Mouse (Mus musculus) adrenal gland, adult (tissue): ENCODE data around the gene Dot1l.
A peak's percentile ranks its signal among the peaks of the same experiment; 100 is the strongest.

Source experiments
- DNase-seq, 2 experiments: peaks; one replicate each; pipeline ENCODE4 v3.0.0; 2022 to 2023; ENCODE audit warnings: low spot score in 1 of 2; ENCODE audit not compliant: inconsistent age in 2 of 2

The Dot1l gene

DNA sequence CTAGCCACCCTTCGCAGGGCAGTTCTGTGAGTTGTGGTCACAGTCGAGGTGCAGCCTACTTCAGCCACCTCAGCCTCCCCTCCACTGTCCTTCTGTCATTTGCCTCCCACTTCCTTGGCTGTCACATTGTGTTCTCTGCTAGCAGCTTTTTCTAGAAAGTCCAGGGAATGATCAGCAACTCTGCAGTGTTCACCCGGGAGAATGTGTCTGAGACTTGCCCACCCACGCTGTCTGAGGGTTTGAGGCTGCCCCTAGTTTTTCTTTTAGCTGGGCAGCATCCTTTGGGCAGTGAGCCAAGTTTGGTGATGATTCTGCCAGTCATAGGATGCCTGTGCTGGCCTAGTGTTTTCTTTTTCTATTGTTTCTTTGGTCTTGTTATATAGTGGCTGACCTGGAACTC, 2.0 kb downstream of the Dot1l start:
- peak in 1 of 2 experiments; percentile 75 for DNase-seq

DNA sequence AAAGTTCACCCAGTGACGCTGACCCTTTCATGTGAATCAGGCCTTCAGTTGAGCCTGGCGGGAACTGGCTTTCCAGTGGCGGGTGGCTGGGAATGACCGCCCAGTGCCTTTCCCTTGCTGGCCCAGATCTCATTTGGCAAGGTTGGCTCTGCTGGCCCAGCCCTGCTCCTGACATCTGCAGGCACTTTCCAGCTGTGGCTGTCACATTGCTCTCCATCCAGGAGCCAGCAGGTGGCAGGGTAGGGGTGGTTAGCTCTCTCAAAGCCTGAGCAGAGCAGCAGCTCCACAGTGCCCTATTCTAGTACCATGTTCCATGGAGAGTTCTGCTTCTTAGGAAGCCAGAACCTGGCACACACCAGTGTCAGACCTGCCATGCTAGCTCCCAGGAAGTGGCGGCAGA, 2.7 kb downstream of the Dot1l start:
- DNase-seq: peak; percentile 88 to 95

DNA sequence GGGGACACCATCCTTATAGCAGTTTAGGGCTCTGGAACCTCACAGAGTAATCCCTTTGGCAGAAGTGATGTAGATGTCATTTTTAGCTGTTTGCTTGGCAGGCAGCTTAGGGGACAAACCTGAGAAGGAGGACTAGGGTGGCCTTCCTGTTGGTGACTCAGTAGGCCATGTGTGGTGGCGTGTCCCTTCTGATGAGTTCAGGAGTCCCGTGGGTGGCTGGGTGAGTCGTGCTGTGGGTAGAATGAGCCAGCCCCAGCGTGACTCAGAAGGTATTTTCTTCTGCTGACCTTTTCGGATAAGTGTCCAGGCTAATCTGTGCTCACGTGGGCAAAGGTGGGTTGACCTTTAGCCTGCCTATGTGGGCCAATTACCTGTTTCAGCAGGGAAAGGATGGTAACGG, 3.6 kb downstream of the Dot1l start:
- DNase-seq: peak; percentile 88 to 91

DNA sequence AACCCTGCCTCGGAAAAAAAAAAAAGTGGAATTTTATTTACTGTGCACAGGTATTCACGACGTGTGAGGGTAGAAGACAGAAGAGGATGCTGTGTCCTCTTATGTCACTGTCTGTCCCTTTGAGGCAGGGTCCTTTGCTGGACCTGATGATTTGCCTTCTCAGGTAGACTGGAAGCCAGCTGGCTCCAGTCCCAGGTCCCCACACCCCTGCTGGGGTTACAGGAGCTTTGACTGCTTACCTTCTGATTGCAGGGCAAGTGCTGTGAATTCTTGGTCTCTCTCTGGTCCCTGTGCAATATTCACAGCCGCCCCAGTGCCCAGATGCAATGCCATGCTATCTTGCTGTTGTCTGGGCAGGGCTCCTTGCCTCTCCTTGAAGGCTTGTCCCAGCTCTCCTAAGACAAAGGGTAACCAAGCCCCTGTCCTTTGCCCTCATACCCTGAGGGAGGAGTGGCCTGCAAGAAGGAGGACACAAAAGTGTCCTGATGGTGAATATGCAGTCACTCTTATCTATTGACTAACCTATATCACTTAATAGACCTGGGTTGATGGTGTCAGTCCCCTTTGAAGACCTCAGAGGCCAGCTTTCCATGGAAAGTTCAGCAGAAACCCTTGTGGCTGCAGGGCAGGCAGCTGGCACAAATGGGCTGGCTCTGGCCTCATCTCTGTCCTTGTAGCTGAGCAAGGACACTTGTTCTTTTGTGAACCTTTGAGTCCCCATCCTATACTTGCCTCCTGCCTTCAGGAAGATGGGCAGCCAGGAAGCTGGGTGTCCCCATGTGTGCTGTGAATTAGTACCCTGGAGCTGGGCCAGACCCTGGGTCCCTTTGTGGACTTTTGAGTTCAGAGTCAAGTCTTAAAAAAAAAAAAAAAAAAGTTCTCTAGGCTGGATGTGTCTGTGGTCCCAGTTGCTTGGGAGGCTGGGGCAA, 5.9 kb downstream of the Dot1l start:
- DNase-seq: peak; percentile 69 to 88

DNA sequence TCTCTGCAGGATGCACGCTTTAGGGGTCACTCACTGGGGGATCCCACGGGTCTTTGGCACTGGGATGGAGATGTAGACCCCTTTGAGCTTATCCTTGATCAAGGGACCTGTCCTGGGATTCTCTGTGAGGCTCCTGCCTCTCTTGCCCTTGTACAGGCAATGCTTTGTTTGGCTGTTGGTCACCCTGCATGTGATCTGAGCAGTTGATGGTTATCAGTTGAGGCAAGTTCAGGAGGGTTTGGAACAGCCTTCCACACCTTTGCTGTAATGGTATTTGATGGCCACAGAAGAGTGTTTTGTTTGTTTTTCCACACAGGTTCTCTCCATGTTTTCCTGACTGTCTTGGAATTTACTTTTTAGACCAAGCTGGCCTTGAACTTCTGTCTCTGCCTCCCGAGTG, 6.8 kb downstream of the Dot1l start:
- DNase-seq: peak in 1 of 2 experiments; percentile 63

DNA sequence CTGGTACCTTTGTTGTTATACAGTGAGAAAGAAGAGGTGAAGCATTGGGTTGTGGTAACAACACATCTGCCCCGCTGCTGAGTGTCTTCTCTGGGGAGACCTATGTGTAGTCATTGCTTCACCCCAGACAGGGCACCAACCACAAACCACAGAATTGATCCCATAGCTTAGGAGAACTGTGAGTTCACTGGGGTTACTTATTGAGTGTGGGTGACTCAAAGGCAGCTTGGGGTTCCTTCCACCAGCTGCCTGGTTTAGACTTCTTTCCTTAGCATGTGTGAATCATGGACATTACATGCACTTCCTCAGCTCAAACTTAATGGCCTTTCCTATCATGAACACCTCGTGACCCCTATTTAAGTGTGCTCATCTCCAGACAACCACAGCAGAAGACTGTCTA, 8.5 kb downstream of the Dot1l start:
- DNase-seq: peak in 1 of 2 experiments; percentile 63

DNA sequence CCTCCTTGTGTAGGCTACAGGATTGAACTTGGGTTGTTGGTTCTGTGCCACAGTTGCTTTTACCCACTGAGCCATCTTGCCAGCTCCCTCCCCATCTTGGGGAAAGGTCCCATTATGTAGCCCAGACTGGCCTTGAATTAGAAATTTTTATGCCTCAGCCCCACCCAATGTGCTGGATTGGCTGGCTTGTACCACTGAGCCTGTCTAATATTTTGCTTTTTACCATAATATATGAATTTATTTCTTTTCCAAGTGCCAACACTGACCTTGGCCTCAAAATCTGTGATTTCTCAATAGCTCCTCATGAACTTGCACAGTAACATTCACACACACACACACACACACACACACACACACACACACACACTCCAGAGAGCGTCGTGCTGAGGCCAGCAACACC, 10.7 kb downstream of the Dot1l start:
- peak in 1 of 2 experiments; percentile 89 for DNase-seq

DNA sequence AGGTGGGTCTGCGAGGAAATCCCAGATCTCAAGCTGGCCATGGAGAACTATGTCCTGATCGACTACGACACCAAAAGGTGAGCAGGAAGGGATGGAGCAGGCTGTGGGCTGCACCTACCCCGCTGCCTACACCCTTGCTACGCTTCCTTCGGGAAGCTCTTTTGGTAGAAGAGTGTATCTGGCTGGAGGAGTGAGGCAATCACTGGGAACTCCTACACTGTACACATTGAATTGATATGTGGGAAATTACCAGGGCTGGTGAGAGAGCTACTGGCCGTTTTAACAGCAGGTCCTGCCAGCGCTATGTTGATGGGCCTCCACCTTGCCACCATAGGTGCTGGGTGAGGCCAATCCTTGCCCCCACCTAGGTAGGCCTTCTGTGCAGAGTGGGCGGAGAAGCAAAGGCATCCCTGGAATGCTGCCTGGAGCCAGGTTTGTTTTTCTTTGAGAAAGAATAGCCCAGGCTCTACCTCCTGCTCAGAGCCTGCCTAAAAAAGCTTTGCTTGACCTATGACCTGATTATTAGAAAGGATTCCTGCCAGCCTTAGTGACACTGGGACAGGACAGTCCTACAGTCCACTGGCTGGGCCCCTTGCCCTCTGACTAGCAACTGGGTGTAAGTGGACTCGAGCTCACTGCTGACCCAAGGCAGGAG, 11.3 kb downstream of the Dot1l start:
- DNase-seq: peak in 1 of 2 experiments; percentile 59

DNA sequence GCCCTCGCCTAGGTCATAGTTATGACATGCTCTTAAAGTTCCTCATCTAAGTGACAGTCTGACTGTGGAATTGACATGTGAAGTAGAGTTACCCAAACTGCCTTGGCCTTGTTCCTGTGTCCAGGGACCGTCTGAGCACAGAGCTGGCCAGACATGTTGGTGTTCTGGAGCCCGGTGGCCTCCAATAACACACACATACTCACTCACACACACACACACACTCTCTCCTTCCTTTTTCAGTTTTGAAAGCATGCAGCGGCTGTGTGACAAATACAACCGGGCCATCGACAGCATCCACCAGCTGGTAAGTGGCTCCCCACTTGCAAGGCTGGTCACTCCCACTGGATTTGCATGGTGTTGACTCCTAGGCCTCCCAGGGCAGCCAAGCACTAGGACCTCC, 13.4 kb downstream of the Dot1l start:
- DNase-seq: peak in 1 of 2 experiments; percentile 59

DNA sequence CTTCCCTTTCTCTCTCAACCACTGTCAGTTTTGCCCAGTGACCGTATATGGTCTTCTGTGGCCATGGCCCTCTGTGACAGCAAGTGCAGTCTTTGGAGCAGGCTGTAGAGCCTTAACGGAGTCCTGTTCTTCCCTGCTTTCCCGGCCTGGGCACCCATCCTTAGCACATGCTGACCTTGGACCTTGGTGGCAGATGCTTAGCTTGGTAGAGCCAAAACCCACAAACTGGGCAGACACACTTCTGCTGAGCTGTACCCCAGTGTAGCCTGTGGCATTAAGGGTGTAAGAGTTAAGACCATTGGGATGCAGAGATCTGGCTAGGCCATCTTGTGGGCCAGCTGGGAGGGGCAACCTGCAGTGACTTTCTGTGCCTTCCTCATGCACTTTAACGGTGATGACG, 18.8 kb downstream of the Dot1l start:
- DNase-seq: no peak

DNA sequence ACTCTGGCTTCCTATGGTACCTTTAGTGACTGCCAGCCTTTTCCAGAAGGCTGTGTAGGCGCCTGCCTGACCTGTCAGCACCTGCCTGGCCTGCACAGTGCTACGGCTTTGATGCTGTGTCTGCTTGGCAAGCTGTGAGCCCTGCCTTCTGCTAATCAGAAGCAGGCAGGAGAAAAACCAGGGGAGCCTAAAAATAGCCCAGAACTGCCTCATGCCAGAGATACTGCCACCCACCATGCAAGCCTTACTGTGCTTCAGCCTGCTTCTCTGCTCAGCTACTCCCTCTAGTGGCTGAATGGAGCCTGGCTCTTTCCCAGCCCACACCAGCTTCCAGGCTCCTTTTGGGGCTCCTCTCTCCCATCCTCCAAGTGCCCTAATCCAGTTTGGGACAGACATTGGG, 19.5 kb downstream of the Dot1l start:
- DNase-seq: peak; percentile 85 to 95

DNA sequence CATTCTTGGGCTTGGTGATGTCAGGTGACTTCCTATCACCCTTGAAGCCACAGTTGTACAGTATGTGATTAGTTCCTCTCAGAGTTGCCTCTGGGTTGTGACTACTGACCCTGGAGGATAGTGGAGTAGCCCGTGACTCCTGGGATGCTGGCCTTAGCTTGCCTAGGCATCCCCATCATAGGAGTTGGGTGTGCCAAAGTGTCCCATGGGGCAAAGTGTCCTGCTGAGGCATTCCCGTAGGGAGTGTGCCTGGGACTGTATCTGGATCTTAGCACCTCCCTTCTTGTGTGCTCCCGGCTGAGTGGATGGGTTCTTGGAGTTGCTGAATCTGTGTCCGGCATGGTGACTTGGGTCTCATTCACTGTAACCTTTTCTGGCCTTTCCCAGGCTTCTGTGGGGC, 20.0 kb downstream of the Dot1l start:
- DNase-seq: no peak

DNA sequence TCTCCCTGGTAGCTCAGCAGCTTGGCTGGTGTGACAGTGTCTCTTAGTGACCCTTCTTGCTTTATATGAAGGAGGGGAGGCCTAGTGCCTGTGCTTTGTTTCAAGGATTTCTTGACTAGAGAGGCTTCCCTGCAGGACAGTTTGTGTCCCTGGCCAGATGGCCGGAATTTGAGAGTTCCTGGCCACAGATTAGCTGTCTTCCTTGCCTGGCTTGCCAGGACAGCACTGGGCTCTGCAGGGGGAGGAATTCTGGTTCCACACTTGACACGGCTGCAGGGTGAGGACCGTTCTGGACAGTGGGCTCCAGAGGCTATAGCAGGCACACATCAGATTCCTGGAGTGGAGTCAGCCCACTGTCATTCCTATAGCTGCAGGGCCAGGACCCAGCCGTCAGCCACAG, 20.7 kb downstream of the Dot1l start:
- DNase-seq: peak in 1 of 2 experiments; percentile 35

DNA sequence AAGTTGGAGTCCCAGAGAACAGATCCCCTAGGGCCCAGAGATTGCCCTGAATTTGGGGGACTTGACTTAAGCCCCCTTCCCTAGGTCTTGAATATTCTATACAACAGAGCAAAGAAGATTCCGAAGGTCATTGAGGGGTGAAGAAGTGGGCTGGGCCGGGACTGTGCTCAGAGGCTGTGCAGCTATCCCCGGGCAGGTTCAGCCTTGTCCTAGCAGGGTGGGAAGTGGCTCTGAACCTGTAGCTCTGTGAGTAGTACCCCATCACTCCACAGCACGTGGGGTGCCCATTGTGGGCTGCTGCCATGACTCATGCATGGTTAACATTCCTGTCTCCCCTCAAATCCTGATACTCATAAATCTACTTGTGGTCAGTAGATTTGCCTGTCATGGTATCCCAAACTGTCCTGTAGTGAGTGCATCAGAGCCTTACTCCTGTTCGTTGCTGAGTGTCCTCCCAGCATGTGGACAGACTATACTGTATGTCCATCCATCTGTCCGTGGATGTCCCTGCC, 21.4 kb downstream of the Dot1l start:
- DNase-seq: no peak

DNA sequence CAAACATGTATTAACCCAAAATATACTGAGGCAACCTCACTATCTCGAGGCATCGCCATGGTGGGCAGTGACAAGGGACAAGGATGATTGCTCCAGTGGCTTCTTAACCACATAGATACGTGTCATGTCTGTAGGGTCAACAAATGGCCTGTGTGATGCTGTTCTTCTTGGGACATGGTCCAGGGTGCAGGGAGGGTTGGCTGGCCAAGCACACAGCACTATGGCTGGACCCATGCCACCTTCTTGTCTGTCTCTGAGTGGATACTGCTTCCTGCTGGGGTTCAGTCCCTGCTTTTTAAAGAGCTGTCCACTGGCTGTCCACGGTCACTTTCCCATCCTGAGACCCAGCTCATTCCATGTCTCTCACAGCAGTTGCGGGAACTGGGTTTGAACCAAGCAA, 22.1 kb downstream of the Dot1l start:
- DNase-seq: no peak

DNA sequence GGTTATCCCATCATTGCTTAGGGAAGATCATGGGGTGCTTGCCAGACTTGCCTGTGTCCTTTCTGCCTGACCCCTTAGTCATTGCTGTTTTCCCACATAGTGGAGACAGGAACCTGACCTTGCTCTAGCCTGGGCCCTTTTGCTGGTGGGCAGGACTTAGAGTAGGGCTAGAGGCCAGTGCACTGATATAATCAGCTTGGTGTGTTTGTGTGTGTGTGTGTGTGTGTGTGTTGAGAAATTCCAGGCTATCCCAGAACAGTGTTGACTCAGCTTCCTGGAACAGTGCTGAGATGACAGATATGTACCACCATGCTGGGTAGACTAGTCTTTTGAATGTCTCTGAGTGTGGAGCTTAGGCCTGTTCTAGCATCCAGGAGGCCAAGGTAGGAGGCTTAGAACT, 24.6 kb downstream of the Dot1l start:
- peak; percentile 77 to 88 for DNase-seq

DNA sequence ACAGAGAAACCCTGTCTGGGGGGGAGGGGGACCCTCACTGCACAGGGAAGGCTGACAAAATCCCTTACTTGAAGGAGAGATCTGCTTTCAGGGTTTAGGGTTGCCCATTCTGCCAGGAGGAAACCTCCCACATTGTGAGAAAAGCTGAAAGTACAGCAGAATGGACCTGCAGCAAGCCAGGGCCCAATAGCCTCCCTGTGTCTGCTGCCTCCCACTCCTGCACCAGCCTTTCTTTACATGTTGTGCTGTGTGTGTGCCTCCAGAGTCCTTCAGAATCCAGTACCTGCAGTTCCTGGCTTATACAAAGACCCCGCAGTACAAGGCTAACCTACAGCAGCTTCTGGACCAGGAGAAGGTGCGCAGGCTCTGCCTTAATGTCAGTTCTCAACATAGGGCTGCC, 29.3 kb downstream of the Dot1l start:
- DNase-seq: no peak

DNA sequence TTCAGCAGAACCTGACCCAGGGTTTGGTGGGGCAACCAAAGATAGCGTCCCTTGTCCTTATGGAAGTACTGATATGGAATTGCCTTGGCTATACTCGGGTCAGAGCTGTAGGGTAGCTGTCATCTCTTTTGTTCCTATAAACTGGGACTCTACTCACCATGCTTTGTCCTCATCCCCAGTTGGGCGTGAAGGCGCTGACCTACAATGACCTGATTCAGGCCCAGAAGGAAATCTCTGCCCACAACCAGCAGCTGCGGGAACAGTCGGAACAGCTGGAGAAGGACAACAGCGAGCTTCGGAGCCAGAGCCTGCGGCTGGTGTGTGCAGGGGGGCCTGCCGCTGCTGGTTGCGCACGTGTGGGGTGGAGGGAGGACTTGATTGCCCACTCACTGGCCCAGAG, 29.9 kb downstream of the Dot1l start:
- no peak for DNase-seq

DNA sequence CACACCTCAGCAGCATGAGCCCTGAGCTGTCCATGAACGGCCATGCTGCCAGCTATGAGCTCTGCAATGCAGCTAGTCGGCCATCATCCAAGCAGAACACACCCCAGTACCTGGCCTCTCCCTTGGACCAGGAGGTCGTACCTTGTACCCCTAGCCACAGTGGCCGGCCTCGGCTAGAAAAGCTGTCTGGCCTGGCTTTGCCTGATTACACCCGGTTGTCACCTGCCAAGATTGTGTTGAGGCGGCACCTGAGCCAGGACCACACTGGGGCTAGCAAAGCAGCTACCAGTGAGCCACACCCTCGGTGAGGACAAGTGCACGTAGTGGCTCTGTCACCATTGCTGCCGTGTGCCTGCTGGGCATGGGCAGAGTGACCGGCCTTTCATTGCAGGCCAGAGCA, 31.0 kb downstream of the Dot1l start:
- no peak for DNase-seq

DNA sequence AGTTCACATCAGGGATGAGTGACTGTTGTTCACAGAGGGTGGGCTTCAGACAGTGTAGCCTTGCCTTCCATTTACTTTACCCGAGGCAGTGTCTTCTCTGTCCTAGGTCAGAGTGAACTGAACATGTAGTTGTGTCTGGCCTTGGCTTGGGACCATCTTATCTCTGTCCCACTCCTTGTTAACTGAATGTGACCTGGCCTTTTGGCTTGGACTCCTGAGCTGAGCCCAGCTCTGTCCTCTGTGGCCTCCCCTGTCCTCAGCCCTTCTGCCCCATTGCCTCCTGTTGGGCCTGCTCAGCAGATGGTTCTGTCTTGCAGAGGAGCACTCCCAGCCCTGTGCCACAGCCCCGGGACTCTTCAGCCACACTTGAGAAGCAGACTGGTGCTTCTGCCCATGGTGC, 32.5 kb downstream of the Dot1l start:
- DNase-seq: peak in 1 of 2 experiments; percentile 56

DNA sequence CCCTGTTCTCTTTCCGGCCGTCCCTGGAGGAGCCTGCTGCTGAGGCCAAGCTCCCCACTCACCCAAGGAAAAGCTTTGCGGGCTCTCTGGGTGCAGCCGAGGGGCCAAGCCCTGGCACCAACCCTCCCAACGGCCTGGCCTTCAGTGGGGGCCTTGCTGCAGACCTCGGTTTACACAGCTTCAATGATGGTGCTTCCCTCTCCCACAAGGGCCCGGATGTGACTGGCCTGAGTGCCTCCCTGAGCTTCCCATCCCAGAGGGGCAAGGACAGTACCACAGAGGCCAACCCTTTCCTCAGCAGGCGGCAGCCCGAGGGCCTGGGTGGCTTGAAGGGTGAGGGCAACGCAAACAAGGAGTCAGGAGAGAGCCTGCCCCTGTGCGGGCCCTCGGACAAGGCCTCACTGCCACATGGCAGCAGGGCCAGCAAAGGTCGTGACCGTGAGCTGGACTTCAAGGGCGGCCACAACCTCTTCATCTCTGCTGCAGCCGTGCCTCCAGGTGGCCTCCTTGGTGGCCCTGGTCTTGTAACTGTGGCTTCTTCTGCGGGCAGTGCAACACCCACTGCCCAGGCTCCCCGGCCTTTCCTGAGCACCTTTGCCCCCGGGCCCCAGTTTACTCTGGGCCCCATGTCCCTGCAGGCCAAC, 35.9 kb downstream of the Dot1l start:
- DNase-seq: peak in 1 of 2 experiments; percentile 84
